Mouse (Mus musculus) stomach, embryonic 15.5 days (tissue): ENCODE measurements around the gene Rpia. TPM values are rescaled to one million over a fixed set of nuclear protein-coding genes. Genes with fewer than 3 reads are reported as not detected.
A peak's percentile ranks its signal among the peaks of the same experiment; 100 is the strongest.

ENCODE experiments used
- ATAC-seq: fragments of 200-750 bp; cut with Nextera tagmentation; 2 replicates; pipeline ENCODE4 v1.8.0; 2017; ENCODE audit warnings: low read depth, moderate number of reproducible peaks, moderate TSS enrichment; ENCODE audit not compliant: insufficient read depth, low FRiP score
- H3K27ac ChIP-seq: fragments of 300-500 bp; sonication (generic); 2 replicates; pipeline ENCODE4 v1.5.1; 2015; ENCODE audit warnings: mild to moderate bottlenecking, inconsistent platforms
- H3K27me3 ChIP-seq: fragments of 300-500 bp; sonication (generic); replicated peaks from 2 replicates; pipeline ENCODE4 v1.6.1; 2015; ENCODE audit warnings: inconsistent platforms
- H3K36me3 ChIP-seq: fragments of 300-500 bp; sonication (generic); 2 replicates; pipeline ENCODE4 v1.6.1; 2015; ENCODE audit warnings: inconsistent platforms
- H3K4me1 ChIP-seq: fragments of 300-500 bp; sonication (generic); 2 replicates; pipeline ENCODE4 v1.6.1; 2015; ENCODE audit warnings: inconsistent platforms
- H3K4me2 ChIP-seq: fragments of 300-500 bp; sonication (generic); 2 replicates; pipeline ENCODE4 v1.6.1; 2015; ENCODE audit warnings: mild to moderate bottlenecking, inconsistent platforms
- H3K4me3 ChIP-seq: fragments of 300-500 bp; sonication (generic); replicated peaks from 2 replicates; pipeline ENCODE4 v1.5.1; 2015; ENCODE audit warnings: inconsistent platforms
- H3K9ac ChIP-seq: fragments of 300-500 bp; sonication (generic); 2 replicates; pipeline ENCODE4 v1.6.1; 2015; ENCODE audit warnings: inconsistent platforms
- H3K9me3 ChIP-seq: fragments of 300-500 bp; sonication (generic); 2 replicates; pipeline ENCODE4 v1.6.1; 2016; ENCODE audit warnings: inconsistent platforms
- WGBS: fragments of 180-500 bp; shearing (Covaris S2); methylation state at CpG from one replicate; pipeline ENCODE4 v1.1.7; 2015; 5-methylcytosine and 5-hydroxymethylcytosine counted together
- polyA plus RNA-seq: library from polyadenylated mRNA; unstranded; fragments of >200 nt; fragmentation: Nextera tagmentation; extraction: Ambion mirVana; gene quantifications from 2 replicates; pipeline ENCODE4 v1.2.1, GENCODE M21; 2015

Rpia gene
- polyA plus RNA-seq, 1 experiment from 2014 or later: 4.7 TPM

DNA sequence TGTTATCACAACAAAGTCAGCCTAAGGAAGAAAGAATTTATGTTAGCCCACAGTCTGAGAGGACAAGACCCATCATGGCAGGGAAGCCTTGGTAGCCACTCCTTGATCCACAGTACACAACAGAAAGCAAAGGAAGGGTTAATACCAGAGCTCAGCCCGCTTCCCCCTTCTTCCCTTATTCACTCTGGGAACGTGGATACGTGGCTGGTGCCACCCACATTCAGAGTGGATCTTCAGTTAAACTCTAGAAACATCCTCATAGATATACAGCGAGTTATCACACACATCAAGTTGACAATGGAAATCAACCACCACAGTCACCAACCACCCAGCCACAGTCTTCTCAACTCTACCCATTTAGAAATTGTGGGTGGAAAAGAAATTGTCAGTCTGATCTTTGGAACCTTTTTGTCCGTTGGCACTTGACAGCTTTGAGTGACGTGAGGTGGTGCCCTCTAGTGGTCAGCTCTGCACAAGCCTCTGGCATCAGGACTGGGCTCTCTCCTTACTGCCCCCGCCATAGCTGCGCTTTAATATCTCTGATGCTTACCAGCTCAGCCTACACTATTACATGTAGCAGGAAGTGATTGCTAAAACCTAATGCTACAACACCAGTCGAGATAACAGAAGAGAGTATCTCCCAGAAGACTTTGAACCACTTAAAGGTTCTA, 5.7 kb upstream of the Rpia start:
- Histone ChIP-seq H3K27ac (no peak overlapping the region), H3K4me3 (no peak overlapping the region), H3K4me2 (no peak overlapping the region), H3K27me3 (no peaks in the 10 kb centered on the region), H3K9me3 (no peaks in the 10 kb centered on the region), H3K9ac (no peak overlapping the region), H3K36me3 (no peaks in the 10 kb centered on the region), H3K4me1 (no peaks in the 10 kb centered on the region)
- ATAC-seq: peak; percentile 71; the same call in 1 of the 2 replicates
- WGBS: 24% methylated on average over 9 of the region's 9 CpGs

GRCm38 (mm10) chr6:70796940-70797339, 4.9 kb upstream of the Rpia start:
- WGBS: 71% methylated on average over 6 of the region's 6 CpGs
- no peak for ATAC-seq
- Histone ChIP-seq H3K4me1 (no peaks in the 10 kb centered on the region), H3K27me3 (no peaks in the 10 kb centered on the region), H3K36me3 (no peaks in the 10 kb centered on the region), H3K4me3 (no peak overlapping the region), H3K27ac (no peak overlapping the region), H3K9me3 (no peaks in the 10 kb centered on the region), H3K4me2 (no peak overlapping the region), H3K9ac (no peak overlapping the region)

- ATAC-seq: no peak
- H3K27me3 ChIP-seq: no peaks in the 10 kb centered on the region
- peaks cover 9% of the 10 kb centered on the region; the same call in 1 of the 2 replicates for H3K36me3 ChIP-seq
- peaks cover 12% of the 10 kb centered on the region; the same call in 1 of the 2 replicates for H3K4me1 ChIP-seq
- H3K9me3 ChIP-seq: no peaks in the 10 kb centered on the region
- peak overlapping the region; percentile 66 for H3K4me2 ChIP-seq
- H3K4me3 ChIP-seq: peak overlapping the region; percentile 75
- no peak overlapping the region for H3K9ac ChIP-seq
- WGBS: 44% methylated on average over 8 of the region's 8 CpGs
- H3K27ac ChIP-seq: no peak overlapping the region
Measured at GRCm38 (mm10) chr6:70792644-70793043, 612 bp upstream of the Rpia start.

DNA sequence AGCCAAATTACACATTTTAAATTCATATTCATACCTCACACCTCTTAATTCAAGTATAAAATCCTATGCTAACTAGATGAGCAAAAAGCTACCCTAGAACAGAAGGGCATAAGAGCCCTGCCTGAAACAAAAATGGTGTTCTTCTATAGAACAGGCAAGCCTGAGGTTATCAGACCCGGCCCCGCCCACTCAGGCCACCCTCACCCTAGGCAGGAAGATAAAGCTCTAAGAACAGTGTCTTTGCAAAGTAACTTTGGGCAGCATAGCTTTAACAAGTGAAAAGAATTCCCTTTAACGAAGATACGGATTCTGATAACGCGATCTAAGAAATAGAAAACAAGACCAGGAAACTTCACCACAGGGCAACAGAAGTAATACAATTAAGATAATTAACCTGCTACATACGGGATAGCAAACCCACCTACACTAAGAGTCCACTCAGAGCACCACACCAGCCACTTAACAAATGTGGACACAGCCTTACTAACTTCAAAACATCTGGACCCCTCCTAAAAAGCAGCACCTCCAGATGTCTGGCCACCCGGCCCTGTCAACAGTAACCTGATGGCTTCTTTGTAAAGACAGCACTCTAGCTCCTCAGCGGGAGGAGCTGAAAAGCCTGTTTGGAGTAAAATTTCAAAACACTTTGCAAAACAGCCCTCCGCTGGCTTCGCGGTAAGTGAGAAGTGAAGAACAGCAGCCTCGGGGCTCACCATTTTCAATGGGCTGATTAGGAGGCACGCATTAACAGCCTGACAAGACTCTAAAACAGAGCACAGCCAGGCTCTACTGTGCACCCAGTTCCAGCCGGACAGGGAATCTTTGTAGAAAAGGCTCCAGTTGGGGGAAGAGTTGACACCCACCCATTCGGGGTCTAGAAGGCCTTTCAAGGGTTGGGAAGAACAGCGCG, 925 bp downstream of the Rpia start:
- WGBS: 5% methylated on average over 18 of the region's 18 CpGs
- ATAC-seq: peak; percentile 7

DNA sequence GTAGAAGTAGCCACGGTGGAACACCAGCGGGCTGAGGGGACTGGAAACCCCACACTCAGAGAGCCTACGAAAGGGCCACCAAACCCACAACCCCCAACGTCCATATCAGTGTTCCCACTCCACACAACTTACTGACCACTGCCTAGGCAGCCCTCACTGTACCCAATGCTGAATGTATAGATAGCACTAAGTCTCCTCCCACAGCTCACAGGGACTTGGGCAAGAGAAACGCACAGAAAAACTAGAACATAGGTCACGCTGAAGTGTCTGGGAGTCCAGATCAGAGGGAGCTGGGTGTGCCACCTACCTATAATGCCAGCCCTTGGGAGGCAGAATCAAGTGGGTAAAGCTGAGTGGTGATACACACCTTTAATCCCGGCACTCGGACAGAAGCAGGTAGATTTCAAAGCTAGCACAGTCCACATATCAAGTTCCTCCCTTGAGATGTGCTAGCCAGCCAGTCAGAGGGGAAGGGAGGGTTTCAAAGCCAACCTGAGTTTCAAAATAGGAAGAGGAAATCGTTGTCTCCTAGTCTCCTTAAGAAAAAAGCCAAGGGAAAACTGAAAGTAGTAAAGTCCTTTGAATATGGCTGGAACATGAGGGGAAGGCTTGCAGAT, 1.9 kb downstream of the Rpia start:
- no peak for ATAC-seq
- H3K9ac ChIP-seq: no peak overlapping the region

More for the DNA sequence above, 925 bp downstream of the Rpia start:
- no peaks in the 10 kb centered on the region for H3K9me3 ChIP-seq
- H3K9ac ChIP-seq: peak overlapping the region; percentile 69
- peak overlapping the region; percentile 67 for H3K4me2 ChIP-seq
- peak overlapping the region; percentile 75 for H3K4me3 ChIP-seq
- peaks cover 9% of the 10 kb centered on the region; the same call in 1 of the 2 replicates for H3K36me3 ChIP-seq
- H3K27ac ChIP-seq: peak overlapping the region; percentile 80
- no peaks in the 10 kb centered on the region for H3K27me3 ChIP-seq
- H3K4me1 ChIP-seq: peaks cover 18% of the 10 kb centered on the region; the same call in 1 of the 2 replicates

DNA sequence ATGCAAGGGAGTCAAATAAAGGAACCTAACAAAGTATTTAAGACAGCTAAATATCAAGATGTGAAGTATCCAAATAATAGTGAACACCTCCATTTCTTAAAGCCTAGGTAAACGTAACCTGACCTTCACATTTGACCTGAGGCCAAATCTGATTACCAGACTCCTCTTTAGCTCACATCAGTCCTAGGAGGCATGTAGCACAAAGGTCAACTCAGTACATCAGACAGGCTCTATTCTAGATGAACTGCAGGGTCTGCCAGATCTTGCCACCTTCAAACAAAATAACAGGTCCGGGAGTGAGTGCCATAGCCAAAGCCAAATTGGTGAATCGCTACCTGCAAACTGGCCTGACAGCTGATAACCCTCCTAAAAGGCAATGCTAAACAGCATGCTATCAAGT, 2.9 kb downstream of the Rpia start:
- H3K27me3 ChIP-seq: no peaks in the 10 kb centered on the region
- H3K4me2 ChIP-seq: no peak overlapping the region
- WGBS: 86% methylated on average over 3 of the region's 3 CpGs
- no peak overlapping the region for H3K4me3 ChIP-seq
- no peak overlapping the region for H3K27ac ChIP-seq
- peaks cover 25% of the 10 kb centered on the region; the same call in 1 of the 2 replicates for H3K4me1 ChIP-seq
- no peak for ATAC-seq
- H3K36me3 ChIP-seq: peaks cover 9% of the 10 kb centered on the region; the same call in 1 of the 2 replicates
- H3K9me3 ChIP-seq: no peaks in the 10 kb centered on the region
- no peak overlapping the region for H3K9ac ChIP-seq

More for the DNA sequence above, 1.9 kb downstream of the Rpia start:
- peak overlapping the region; percentile 75 for H3K4me3 ChIP-seq
- 61% methylated on average over 9 of the region's 9 CpGs for WGBS
- no peaks in the 10 kb centered on the region for H3K27me3 ChIP-seq
- H3K9me3 ChIP-seq: no peaks in the 10 kb centered on the region
- H3K4me2 ChIP-seq: peak overlapping the region; percentile 67
- H3K27ac ChIP-seq: peak overlapping the region; percentile 80; the same call in 1 of the 2 replicates
- H3K4me1 ChIP-seq: peaks cover 25% of the 10 kb centered on the region; the same call in 1 of the 2 replicates
- H3K36me3 ChIP-seq: peaks cover 9% of the 10 kb centered on the region; the same call in 1 of the 2 replicates

- peaks cover 9% of the 10 kb centered on the region; the same call in 1 of the 2 replicates for H3K36me3 ChIP-seq
- ATAC-seq: no peak
- H3K9ac ChIP-seq: no peak overlapping the region
- H3K27ac ChIP-seq: no peak overlapping the region; the same call in 1 of the 2 replicates
- no peaks in the 10 kb centered on the region for H3K27me3 ChIP-seq
- H3K4me1 ChIP-seq: peaks cover 25% of the 10 kb centered on the region; the same call in 1 of the 2 replicates
- WGBS: 43% methylated on average over 2 of the region's 2 CpGs
- H3K4me3 ChIP-seq: no peak overlapping the region
- H3K9me3 ChIP-seq: no peaks in the 10 kb centered on the region
- no peak overlapping the region for H3K4me2 ChIP-seq
Measured at GRCm38 (mm10) chr6:70787524-70787923, 4.5 kb downstream of the Rpia start.

DNA sequence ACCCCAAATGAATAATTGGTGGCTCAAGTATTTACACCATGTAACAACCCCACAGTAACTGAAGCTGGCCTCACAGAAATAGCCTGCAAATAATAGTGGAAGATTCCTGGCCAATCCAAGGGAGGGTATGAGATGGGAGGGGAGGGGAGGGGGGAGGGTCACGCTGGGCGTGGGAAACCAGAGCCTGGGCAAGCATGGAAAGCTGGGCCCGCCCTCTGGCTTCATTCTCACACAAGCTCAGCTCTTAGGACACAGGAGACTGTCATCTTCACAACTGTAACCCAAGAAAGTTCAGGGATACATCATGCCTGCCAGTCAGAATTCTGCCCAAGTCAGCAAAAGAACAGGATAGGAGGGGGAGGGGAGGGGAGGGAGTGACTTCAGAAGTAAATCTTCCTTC, 6.2 kb downstream of the Rpia start:
- H3K9ac ChIP-seq: no peak overlapping the region
- 41% methylated on average over 3 of the region's 3 CpGs for WGBS
- H3K4me2 ChIP-seq: no peak overlapping the region; the same call in 1 of the 2 replicates
- ATAC-seq: no peak
- no peaks in the 10 kb centered on the region for H3K27me3 ChIP-seq
- no peaks in the 10 kb centered on the region for H3K9me3 ChIP-seq
- H3K27ac ChIP-seq: no peak overlapping the region
- H3K4me1 ChIP-seq: peaks cover 25% of the 10 kb centered on the region; the same call in 1 of the 2 replicates
- H3K4me3 ChIP-seq: no peak overlapping the region
- peaks cover 9% of the 10 kb centered on the region; the same call in 1 of the 2 replicates for H3K36me3 ChIP-seq

DNA sequence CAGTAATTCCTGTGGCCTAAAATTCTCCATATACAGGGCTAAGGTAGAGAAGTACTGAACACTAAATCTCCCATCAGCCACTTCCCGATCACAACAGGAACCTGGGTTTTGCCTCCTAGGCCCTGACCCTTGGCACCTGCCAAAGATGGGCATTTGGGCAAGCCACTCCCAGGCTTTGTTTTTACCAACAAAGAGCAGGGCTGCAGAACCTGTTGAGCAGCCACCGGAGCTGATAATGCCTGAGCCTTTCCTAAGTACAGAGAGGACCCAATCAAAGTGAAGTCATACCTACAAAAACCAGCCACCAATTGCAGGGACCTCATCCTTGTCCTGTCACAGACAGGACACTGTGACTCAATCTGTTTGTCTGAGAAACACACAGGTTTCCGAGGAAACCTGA, 7.2 kb downstream of the Rpia start:
- Histone ChIP-seq H3K36me3 (peaks cover 9% of the 10 kb centered on the region; the same call in 1 of the 2 replicates), H3K4me3 (no peak overlapping the region), H3K4me2 (no peak overlapping the region), H3K27ac (0 out of 2 replicates have a peak overlapping the region, but pooled peaks have one; percentile 5), H3K27me3 (no peaks in the 10 kb centered on the region), H3K4me1 (0 out of 2 replicates have a peak, but pooled peaks cover 15% of the 10 kb centered on the region), H3K9ac (no peak overlapping the region), H3K9me3 (no peaks in the 10 kb centered on the region)
- 68% methylated on average over 3 of the region's 3 CpGs for WGBS
- ATAC-seq: peak; percentile 49; the same call in 1 of the 2 replicates

- H3K9ac ChIP-seq: no peak overlapping the region
- no peaks in the 10 kb centered on the region for H3K9me3 ChIP-seq
- no peak overlapping the region for H3K4me2 ChIP-seq
- H3K36me3 ChIP-seq: no peaks in the 10 kb centered on the region; the same call in 1 of the 2 replicates
- WGBS: 84% methylated on average over 2 of the region's 2 CpGs
- no peak overlapping the region for H3K4me3 ChIP-seq
- no peak for ATAC-seq
- peaks cover 13% of the 10 kb centered on the region; the same call in 1 of the 2 replicates for H3K4me1 ChIP-seq
- no peak overlapping the region for H3K27ac ChIP-seq
- no peaks in the 10 kb centered on the region for H3K27me3 ChIP-seq
Measured at GRCm38 (mm10) chr6:70781336-70781735, 10.7 kb downstream of the Rpia start.

DNA sequence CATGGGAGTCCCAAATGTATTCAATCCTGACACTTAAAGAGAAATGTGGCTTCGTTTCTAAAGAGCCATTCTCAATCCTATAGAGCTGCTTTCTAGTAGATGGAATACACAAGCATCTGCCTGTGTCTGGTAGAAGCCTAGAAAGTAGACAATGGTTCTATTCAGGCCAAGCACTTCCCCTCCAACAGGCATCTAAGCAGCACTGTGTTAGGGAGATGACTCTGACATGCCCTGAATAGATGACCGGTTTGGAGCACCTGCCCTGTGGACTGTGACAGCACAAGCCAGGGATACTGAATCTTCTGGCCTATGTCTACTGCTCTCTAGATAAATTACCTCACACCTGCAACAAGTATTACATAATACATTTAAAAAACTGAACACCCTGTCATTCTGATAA, 17.7 kb downstream of the Rpia start:
- Histone ChIP-seq H3K9me3 (no peaks in the 10 kb centered on the region), H3K4me3 (no peak overlapping the region), H3K9ac (no peak overlapping the region), H3K4me2 (no peak overlapping the region), H3K36me3 (peaks cover 5% of the 10 kb centered on the region), H3K27me3 (no peaks in the 10 kb centered on the region), H3K4me1 (peaks cover 3% of the 10 kb centered on the region; the same call in 1 of the 2 replicates), H3K27ac (no peak overlapping the region)
- 76% methylated on average over 2 of the region's 2 CpGs for WGBS
- ATAC-seq: no peak
